Comparison of ENCODE assay signal across 9 mouse cellular contexts in the genomic region with DNA sequence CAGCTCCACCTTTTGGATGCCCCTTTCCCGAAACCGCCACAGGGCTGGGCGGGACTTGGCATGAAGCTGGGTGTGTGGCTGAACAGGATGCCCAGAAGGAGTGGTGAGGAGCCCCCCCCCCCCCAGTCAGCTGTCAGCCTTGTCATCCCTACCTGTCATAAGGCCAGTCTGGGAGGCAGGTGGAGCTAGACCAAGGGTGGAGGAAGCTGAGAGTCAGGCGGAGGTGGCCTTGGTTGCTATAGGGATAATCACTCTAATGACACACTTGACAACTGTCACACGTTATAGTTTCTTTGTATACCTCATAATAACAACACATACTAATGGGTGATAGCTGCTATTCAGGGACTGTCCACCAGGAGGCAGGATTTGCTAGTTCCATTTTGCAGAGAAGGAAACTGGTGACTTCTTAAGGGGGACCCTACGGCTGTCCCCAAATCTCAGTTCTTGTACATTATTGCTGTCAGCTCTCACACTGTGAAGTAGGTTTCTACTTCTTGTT. TPM values are rescaled to one million over a fixed set of nuclear protein-coding genes. Genes with fewer than 3 reads are reported as not detected.
A peak's percentile ranks its signal among the peaks of the same experiment; 100 is the strongest.
DNase-seq lines count a peak whose midpoint lies in the region; ATAC-seq and TF ChIP-seq lines count a peak whose summit lies in the region.
"Had no signal": no experiment of that assay in that cellular context is flagged by ENCODE, and none has a peak within 500 bp of the region (broad histone marks: within the 10 kb centered on the region; RNA-seq: fewer than 3 reads in every experiment).

No protein-coding gene starts in this region.

- no peak overlapping the region for H3K4me3 ChIP-seq in thymus, adult 2 months (ENCODE audit: control insufficient read depth, insufficient read depth, low read length)
- H3K4me3 ChIP-seq: midbrain, embryonic 12.5 days had no signal

- WGBS in thymus, adult 2 months, result 24% methylated on average over 6 of the region's 6 CpGs

- peak; percentile 90 for DNase-seq in heart, adult 11 months
- no peak for DNase-seq in heart, postnatal 25 days (ENCODE audit: low spot score)
- peak; percentile 50 for DNase-seq in c-Kit-positive CD71-positive TER-119-negative erythroid progenitor cells, embryonic 14.5 days (ENCODE audit: low read depth)
- peak; percentile 20 for DNase-seq in gastrocnemius, postnatal 14 days
- DNase-seq in kidney, postnatal 10 days, result peak; percentile 78
- DNase-seq in thymus, adult 2 months, result peak; percentile 66

- intact Hi-C loops in heart, postnatal 25 days (cut with DNase I), result no loop called here
- intact Hi-C loops in gastrocnemius, postnatal 14 days (cut with DNase I; ENCODE audit: low total_unique reads), result no loop called here

- TF ChIP-seq CTCF in thymus, adult 2 months (IDR thresholded peaks at IDR 0.05; ENCODE audit: borderline replicate concordance, control insufficient read depth, extremely low read depth, insufficient read depth, low read length, poor library complexity), result no peak

- peaks cover 8% of the 10 kb centered on the region; the same call in 1 of the 2 replicates for H3K4me1 ChIP-seq in thymus, adult 2 months (replicated peaks; ENCODE audit: control insufficient read depth, insufficient read depth, low read length)

- ATAC-seq in CD4-positive, CD25-positive, alpha-beta regulatory T cell, adult 4 months, result peak; percentile 63
- peak; percentile 49; the same call in 1 of the 2 replicates for ATAC-seq in megakaryocyte, adult 5-6 weeks (ENCODE audit: poor library complexity, severe bottlenecking)

- peaks cover 9% of the 10 kb centered on the region; the same call in 1 of the 2 replicates for H3K27me3 ChIP-seq in thymus, adult 2 months (ENCODE audit: control insufficient read depth, insufficient read depth, low read length)

- H3K27ac ChIP-seq in thymus, adult 2 months (ENCODE audit: control insufficient read depth, insufficient read depth, low read length), result no peak overlapping the region
- H3K27ac ChIP-seq: midbrain, embryonic 12.5 days had no signal

- TF ChIP-seq POLR2A in thymus, adult 2 months (IDR thresholded peaks at IDR 0.05; ENCODE audit: control insufficient read depth, extremely low read depth, insufficient read depth, low read length, poor library complexity), result no peak

- no peaks in the 10 kb centered on the region for H3K36me3 ChIP-seq in thymus, adult 2 months (ENCODE audit: control insufficient read depth, insufficient read depth, low read length)
- H3K36me3 ChIP-seq: midbrain, embryonic 12.5 days had no signal

RNA-seq across cellular contexts. Expression of gene Rhod, which starts 1.9 kb away (rescaled TPM):
- 1 to 10 TPM; 4.6 to 6.4 TPM for total RNA-seq in heart, postnatal 25 days (2021)
- polyA plus RNA-seq in CD4-positive, CD25-positive, alpha-beta regulatory T cell, adult 4 months (2017; shearing (Covaris generic)), result 1 to 10 TPM; 2.6 to 3.2 TPM
- total RNA-seq in gastrocnemius, postnatal 14 days (2021), result 1 to 10 TPM; 1.0 to 2.0 TPM
- total RNA-seq in megakaryocyte, adult 5-6 weeks (2015), result not detected in 2 replicates
- not detected in 2 replicates for total RNA-seq in megakaryocyte, adult 5-6 weeks (2017)
- polyA plus RNA-seq in thymus, adult 2 months (2012; rRNA removed), result 2.6 and 2.9 TPM in 2 replicates

RNA-seq across cellular contexts. Expression of gene Syt12, which starts 36.1 kb away (rescaled TPM):
- total RNA-seq in heart, postnatal 25 days (2021), result 1 to 10 TPM; 5.0 to 6.7 TPM
- not detected for polyA plus RNA-seq in CD4-positive, CD25-positive, alpha-beta regulatory T cell, adult 4 months (2017; shearing (Covaris generic))
- total RNA-seq in gastrocnemius, postnatal 14 days (2021), result 1 to 10 TPM; 2.1 to 5.4 TPM
- total RNA-seq in megakaryocyte, adult 5-6 weeks (2015), result not detected in 2 replicates
- not detected in 2 replicates for total RNA-seq in megakaryocyte, adult 5-6 weeks (2017)
- polyA plus RNA-seq in thymus, adult 2 months (2012; rRNA removed), result 1.6 and 2.0 TPM in 2 replicates

RNA-seq across cellular contexts. Expression of gene Kdm2a, which starts 43.1 kb away (rescaled TPM):
- 10 to 100 TPM; 35.3 to 44.0 TPM for total RNA-seq in heart, postnatal 25 days (2021)
- polyA plus RNA-seq in CD4-positive, CD25-positive, alpha-beta regulatory T cell, adult 4 months (2017; shearing (Covaris generic)), result 10 to 100 TPM; 90.1 to 95.4 TPM
- 10 to 100 TPM; 27.7 to 29.0 TPM for total RNA-seq in gastrocnemius, postnatal 14 days (2021)
- 60.4 and 63.0 TPM in 2 replicates for total RNA-seq in megakaryocyte, adult 5-6 weeks (2015)
- 54.7 and 72.5 TPM in 2 replicates for total RNA-seq in megakaryocyte, adult 5-6 weeks (2017)
- polyA plus RNA-seq in thymus, adult 2 months (2012; rRNA removed), result 194 and 210 TPM in 2 replicates

RNA-seq across cellular contexts. Expression of gene 2010003K11Rik, which starts 57.2 kb away (rescaled TPM):
- under 1 TPM in 1 of 2 experiments, not detected in 1; 0.22 TPM for total RNA-seq in heart, postnatal 25 days (2021)
- not detected for polyA plus RNA-seq in CD4-positive, CD25-positive, alpha-beta regulatory T cell, adult 4 months (2017; shearing (Covaris generic))
- total RNA-seq in gastrocnemius, postnatal 14 days (2021), result not detected
- not detected in 2 replicates for total RNA-seq in megakaryocyte, adult 5-6 weeks (2015)
- not detected in 2 replicates for total RNA-seq in megakaryocyte, adult 5-6 weeks (2017)
- 0.90 and 1.2 TPM in 2 replicates for polyA plus RNA-seq in thymus, adult 2 months (2012; rRNA removed)
- polyA plus RNA-seq: midbrain, embryonic 12.5 days had no signal
